Mouse (Mus musculus) bone marrow, adult 2 months (tissue): ENCODE measurements around the gene Ssr1.

Experiments
- CTCF ChIP-seq: fragments of 200-500 bp; IDR thresholded peaks from 2 replicates; pipeline ENCODE4 v1.5.1; 2011; ENCODE audit warnings: low read length, control low read depth; ENCODE audit not compliant: control insufficient read depth, insufficient read depth
- POLR2A ChIP-seq: fragments of 200-500 bp; IDR thresholded peaks from 2 replicates; pipeline ENCODE4 v1.6.1; 2011; ENCODE audit warnings: low read depth, mild to moderate bottlenecking, control low read depth, low read length, borderline replicate concordance; ENCODE audit not compliant: control insufficient read depth

DNA sequence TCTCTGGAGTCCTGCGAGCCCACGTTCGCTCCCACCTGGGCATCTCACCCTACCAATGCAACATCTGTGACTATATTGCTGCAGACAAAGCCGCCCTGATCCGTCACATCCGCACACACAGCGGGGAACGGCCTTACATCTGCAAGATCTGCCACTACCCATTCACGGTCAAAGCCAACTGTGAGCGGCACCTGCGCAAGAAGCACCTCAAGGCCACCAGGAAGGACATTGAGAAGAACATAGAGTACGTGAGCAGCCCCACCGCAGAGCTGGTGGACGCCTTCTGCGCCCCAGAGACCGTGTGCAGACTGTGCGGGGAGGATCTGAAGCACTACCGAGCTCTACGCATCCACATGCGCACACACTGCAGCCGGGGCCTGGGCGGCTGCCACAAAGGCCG, 63.4 kb downstream of the Ssr1 start:
- TF ChIP-seq POLR2A (no peak), CTCF (no peak)
